ENCODE assay signal across 8 mouse cellular contexts in the genomic region with DNA sequence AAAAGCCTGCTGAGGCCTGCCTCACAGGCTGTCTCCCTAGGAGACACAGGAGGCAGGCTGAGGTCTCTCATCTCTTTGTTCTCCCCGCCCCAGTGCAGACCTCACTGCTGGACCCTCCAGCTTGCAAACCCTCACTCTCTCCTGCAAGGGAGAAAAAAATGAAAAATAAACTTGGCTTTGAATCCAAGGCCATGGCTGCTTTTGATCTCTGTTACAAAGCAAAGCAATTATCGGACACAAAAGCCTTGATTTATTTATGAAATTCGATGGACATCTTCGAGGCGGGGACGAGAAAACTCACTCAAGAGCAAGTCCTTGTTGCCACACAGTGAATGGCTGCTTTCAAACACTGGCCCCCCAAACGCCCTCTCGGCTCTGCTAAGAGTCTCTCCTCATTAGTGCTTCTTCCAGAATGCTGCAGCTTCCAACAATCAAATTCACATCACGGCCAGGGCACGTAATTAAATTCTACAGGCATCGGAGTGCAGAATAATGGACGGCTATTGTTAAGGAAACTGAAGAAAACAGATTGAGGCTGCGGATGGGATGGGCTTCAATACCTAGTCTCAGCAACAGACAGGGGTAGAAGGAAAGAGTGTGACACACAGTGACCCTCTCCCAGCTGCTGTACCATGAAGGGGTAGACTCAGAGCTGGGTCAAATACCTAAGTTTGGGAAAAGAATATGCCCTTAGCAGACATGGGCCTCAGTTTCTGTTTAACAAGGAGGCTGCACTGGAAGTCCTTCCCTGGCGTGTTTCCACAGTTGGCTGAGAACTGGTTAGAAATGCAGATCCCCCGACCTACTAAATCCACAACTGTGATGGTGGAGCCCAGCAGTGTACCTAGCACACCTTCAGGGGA.
DNase-seq lines count a peak whose midpoint lies in the region; ATAC-seq and TF ChIP-seq lines count a peak whose summit lies in the region.

No protein-coding gene starts in this region.

- H3K27me3 ChIP-seq in lung, embryonic 16.5 days (ENCODE audit: control insufficient read depth, insufficient read depth, low read depth, low read length), result no peaks in the 10 kb centered on the region
- no peaks in the 10 kb centered on the region for H3K27me3 ChIP-seq in forebrain, embryonic 11.5 days (ENCODE audit: control insufficient read depth, insufficient read depth, low read length)
- H3K27me3 ChIP-seq in lung, postnatal 0 days (replicated peaks; ENCODE audit: insufficient read depth, low read length), result no peaks in the 10 kb centered on the region

- no peak for TF ChIP-seq CTCF in lung, postnatal 0 days (IDR thresholded peaks at IDR 0.05)

- H3K4me2 ChIP-seq in lung, embryonic 16.5 days (ENCODE audit: low read depth, low read length), result no peak overlapping the region
- peak overlapping the region; percentile 27; the same call in 1 of the 2 replicates for H3K4me2 ChIP-seq in forebrain, embryonic 11.5 days (ENCODE audit: low read depth, low read length, severe bottlenecking)
- no peak overlapping the region for H3K4me2 ChIP-seq in lung, postnatal 0 days (replicated peaks; ENCODE audit: low read depth, low read length)

- no peak overlapping the region for H3K27ac ChIP-seq in lung, embryonic 16.5 days (ENCODE audit: low read length)
- H3K27ac ChIP-seq in forebrain, embryonic 11.5 days (ENCODE audit: low read depth, low read length), result peak overlapping the region; percentile 97
- H3K27ac ChIP-seq in lung, postnatal 0 days (ENCODE audit: low read length), result no peak overlapping the region

- H3K4me1 ChIP-seq in lung, embryonic 16.5 days (replicated peaks; ENCODE audit: control insufficient read depth, insufficient read depth, low read length), result peaks cover 7% of the 10 kb centered on the region; the same call in 1 of the 2 replicates
- peaks cover 24% of the 10 kb centered on the region for H3K4me1 ChIP-seq in forebrain, embryonic 11.5 days (replicated peaks; ENCODE audit: control insufficient read depth, insufficient read depth, low read length)
- H3K4me1 ChIP-seq in lung, postnatal 0 days (ENCODE audit: insufficient read depth, low read depth, low read length), result no peaks in the 10 kb centered on the region

- H3K4me3 ChIP-seq in lung, embryonic 16.5 days (ENCODE audit: low read length), result no peak overlapping the region
- H3K4me3 ChIP-seq in forebrain, embryonic 11.5 days (ENCODE audit: low read depth, low read length), result no peak overlapping the region
- no peak overlapping the region for H3K4me3 ChIP-seq in lung, postnatal 0 days (ENCODE audit: low read depth, low read length)

- no peak for TF ChIP-seq EP300 in lung, postnatal 0 days (IDR thresholded peaks at IDR 0.05)

- no peak for DNase-seq in lung, postnatal 10 days
- peak; percentile 86 for DNase-seq in forebrain, embryonic 11.5 days (ENCODE audit: low spot score)
- DNase-seq in left cerebral cortex, adult 18-20 months (ENCODE audit: low spot score in 2 of 2), result peak; percentile 19 to 43
- peak; percentile 98 for DNase-seq in retina, postnatal 1 day
- no peak for DNase-seq in lung, postnatal 0 days (ENCODE audit: low spot score)
- no peak for DNase-seq in urinary bladder, postnatal 14 days (ENCODE audit: low spot score)

- H3K9ac ChIP-seq in lung, embryonic 16.5 days (ENCODE audit: low read length), result no peak overlapping the region
- peak overlapping the region; percentile 45; the same call in 1 of the 2 replicates for H3K9ac ChIP-seq in forebrain, embryonic 11.5 days (ENCODE audit: low read length)
- H3K9ac ChIP-seq in lung, postnatal 0 days (replicated peaks; ENCODE audit: low read depth), result no peak overlapping the region

- no peaks in the 10 kb centered on the region for H3K9me3 ChIP-seq in lung, embryonic 16.5 days (ENCODE audit: control insufficient read depth, low read length)
- H3K9me3 ChIP-seq in forebrain, embryonic 11.5 days (ENCODE audit: control insufficient read depth, low read length), result no peaks in the 10 kb centered on the region
- H3K9me3 ChIP-seq in lung, postnatal 0 days (ENCODE audit: low read length), result no peaks in the 10 kb centered on the region

- 43% methylated on average over 15 of the region's 15 CpGs for WGBS in lung, embryonic 16.5 days
- 11% methylated on average over 15 of the region's 15 CpGs for WGBS in forebrain, embryonic 11.5 days
- 50% methylated on average over 15 of the region's 15 CpGs for WGBS in lung, postnatal 0 days

- H3K36me3 ChIP-seq in lung, embryonic 16.5 days (ENCODE audit: control insufficient read depth, insufficient read depth, low read length), result no peaks in the 10 kb centered on the region
- peaks cover 3% of the 10 kb centered on the region; the same call in 1 of the 2 replicates for H3K36me3 ChIP-seq in forebrain, embryonic 11.5 days (ENCODE audit: control insufficient read depth, insufficient read depth, low read length)
- H3K36me3 ChIP-seq in lung, postnatal 0 days (ENCODE audit: insufficient read depth, low read length), result no peaks in the 10 kb centered on the region

- peak; percentile 85 for ATAC-seq in lung, embryonic 16.5 days (ENCODE audit: low read depth)
- peak; percentile 91 for ATAC-seq in forebrain, embryonic 11.5 days (replicated peaks; ENCODE audit: low FRiP score)
- no peak for ATAC-seq in lung, postnatal 0 days
- ATAC-seq in erythroblast, adult 5-6 weeks (replicated peaks; ENCODE audit: low FRiP score, poor library complexity, severe bottlenecking), result no peak

Comparison
In these comparisons a context has a peak if more than half of its experiments do, and no peak if none do; other contexts are left out.
1. ATAC-seq: peak in lung, embryonic 16.5 days (single experiment) and forebrain, embryonic 11.5 days (single experiment); none in lung, postnatal 0 days (single experiment) and erythroblast, adult 5-6 weeks (single experiment).
2. DNase-seq: peak in forebrain, embryonic 11.5 days (single experiment), left cerebral cortex, adult 18-20 months (2 of 2) and retina, postnatal 1 day (single experiment); none in lung, postnatal 10 days (single experiment), lung, postnatal 0 days (single experiment) and urinary bladder, postnatal 14 days (single experiment).